Mouse (Mus musculus) megakaryocyte-erythroid progenitor cell, adult 5-6 weeks (primary cell): ENCODE data around the gene Cops2. TPM values are rescaled to one million over a fixed set of nuclear protein-coding genes. Genes with fewer than 3 reads are reported as not detected.

ENCODE experiments used
- ATAC-seq: replicated peaks from 2 replicates; pipeline ENCODE4 v1.8.0; 2016; ENCODE audit warnings: mild to moderate bottlenecking, inconsistent platforms; ENCODE audit not compliant: severe bottlenecking, poor library complexity, low FRiP score, low TSS enrichment
- total RNA-seq, 2 experiments: library from RNA; stranded (forward) in 1 of 2; stranded (reverse) in 1 of 2; fragments of 200-1000, 215-1000 nt in 1 of 2; fragments of >200 nt in 1 of 2; fragmentation: Nextera tagmentation in 1 of 2; gene quantifications; 2 replicates each; pipeline ENCODE4 v1.2.3; 2014 to 2017

Gene Cops2
- total RNA-seq, 2 experiments from 2014 or later = 102 to 156 TPM

DNA sequence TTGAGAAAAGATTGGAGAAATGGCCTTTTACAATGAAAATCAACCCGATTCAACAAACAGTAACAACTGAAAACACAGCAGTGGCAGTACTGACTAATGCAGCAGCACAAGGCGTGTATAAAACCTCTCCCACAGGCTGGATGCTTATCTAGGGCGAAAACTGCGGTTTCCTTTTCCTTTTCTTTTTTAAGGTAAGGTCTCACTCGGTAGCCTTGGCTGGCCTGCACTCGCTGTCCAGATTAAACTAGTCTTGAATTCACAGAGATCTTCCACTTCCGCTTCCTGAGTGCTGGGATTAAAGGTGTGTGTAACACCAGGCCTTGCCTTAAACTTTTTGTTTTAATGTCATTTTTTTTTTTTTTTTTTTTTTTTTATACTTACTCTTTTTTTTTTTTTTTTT, 20.8 kb downstream of the Cops2 start:
- ATAC-seq = no peak

DNA sequence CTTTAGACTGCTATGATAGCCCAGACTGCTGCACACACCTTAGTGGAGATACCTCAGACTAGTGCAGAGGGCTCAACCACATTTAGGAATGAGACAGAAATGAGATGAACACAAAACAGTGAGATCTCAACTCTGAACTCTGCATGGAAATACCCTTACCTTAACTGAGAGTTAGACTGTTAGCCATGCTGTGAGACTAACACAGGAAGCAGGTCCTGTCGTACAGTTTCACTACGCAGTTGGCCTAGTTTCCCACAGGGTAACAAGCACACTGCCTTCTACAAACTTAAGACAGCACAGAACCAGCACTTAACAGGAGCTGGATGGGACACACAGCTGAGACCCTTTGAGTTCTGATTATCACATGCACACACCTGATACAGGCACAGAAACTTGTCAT, 29.0 kb downstream of the Cops2 start:
- no peak for ATAC-seq

DNA sequence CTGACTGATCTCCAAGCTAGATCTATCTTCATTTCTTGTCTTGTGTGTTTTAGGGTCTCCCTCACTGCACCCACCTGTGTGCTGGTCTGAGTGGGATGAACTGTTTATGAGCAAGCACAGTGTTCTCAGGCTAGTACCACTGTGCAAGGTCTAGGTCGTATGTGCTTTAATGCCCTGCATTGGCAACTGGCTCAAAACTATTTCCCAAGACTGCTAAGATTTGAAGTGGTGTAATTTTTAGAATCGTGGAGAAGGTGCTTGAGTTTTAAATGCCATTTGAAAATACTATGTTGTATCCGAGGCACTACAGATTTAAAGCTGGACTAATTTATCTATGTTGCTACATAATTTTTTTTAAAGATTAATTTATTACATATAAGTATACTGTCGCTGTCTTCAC, 31.0 kb downstream of the Cops2 start:
- no peak for ATAC-seq

DNA sequence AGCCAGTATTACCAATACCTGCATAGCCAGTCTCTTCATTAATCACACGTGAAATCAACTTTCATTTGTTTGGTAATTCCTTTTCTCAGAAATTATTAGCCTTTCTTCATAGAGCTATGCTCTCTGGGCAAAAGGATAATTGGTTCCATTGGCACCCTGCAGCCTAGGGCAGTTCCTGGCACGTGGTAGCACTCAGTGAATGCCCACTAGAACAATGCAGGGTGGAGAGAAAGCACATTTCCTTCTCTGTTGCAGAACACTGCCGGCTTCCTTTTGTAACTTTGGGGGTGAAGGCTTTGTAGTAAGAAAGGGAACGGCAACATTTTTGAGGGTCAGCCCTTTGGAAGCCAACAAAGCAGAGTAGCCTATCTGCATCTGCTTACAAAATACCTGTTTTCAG, 32.7 kb downstream of the Cops2 start:
- no peak for ATAC-seq

DNA sequence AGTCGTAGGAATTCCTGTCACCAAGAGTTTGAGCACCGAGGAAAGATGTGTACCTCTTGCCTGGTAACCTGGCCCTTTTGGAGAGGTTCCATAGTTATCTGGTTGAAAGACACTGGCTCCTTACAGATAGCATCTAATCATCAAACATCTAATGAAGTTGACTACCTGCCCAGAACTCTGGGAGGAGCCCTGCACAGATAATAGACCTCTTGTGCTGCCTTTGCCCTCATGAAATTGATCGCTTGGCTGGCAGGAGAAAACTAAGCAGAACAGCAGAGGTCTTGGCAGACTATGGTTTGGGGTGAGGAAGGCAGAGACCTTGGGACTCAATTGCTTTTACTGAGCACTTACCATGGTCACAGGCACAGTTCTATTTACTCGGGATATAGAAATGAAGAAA, 38.5 kb downstream of the Cops2 start:
- no peak for ATAC-seq

DNA sequence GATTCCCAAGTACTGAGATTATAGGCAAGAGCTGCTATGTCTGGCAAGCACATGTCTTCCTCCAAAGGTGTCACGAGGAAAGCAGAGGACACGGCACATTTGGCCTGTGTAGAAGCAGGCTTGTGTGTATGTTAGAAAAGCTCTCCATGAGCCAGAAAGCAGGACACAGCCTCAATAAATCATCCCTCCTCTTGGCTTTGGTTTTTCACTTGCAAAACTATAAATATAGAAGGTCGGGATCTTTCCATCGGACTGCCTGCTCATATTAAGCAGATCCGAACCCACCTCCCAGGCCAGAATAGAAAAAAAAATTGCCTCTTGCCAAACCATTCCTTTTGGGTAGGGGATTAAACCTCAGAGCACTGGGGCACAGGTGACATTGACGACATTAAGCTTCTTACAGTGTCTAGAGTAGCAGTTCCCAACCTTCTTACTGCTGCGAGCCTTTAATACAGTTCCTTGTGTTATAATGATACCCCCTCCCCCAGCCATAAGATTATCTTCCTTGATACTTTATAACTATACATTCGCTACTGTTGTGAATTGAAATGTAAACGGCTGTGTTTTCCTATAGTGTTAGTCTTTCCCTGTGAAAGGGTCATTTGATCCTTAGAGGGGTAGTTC, 44.9 kb downstream of the Cops2 start:
- ATAC-seq = no peak

DNA sequence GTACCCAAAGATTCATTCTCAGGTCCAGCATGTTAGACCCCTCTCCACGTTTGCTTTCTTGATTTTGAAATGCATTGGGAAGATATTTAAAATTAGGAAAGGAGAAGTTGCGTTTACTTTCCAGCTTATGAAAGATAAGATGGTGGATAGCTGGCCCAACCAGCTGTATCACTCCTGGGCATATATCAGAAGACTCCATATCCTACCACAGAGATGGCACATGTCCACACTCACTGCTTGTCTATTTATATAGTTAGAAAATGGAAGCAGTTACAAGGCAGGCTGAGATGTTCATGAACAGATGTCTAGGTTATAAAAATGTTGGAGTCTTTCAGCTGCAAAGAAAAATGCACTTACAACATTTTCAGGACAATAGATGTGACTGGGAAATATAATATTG, 47.6 kb downstream of the Cops2 start:
- peak; percentile 61 for ATAC-seq

DNA sequence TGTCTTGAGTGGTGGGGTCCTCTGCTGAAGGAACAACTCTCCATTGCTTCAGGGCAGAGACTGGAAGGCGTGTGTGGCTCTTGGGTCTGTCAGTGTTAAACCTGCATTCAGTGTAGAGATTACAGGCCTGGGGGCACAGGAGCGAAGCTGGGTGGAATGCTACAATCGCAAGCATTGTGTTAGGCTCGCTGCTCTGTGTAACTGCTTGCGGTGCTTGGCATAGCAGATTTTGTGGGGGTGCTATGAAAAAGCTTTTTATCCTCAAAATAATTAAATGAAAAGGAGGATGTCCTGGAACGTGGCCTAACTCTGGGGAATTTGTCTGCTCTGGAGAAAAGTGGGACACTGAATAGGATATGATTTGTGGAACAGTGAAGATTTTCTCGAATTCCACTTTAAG, 49.4 kb downstream of the Cops2 start:
- no peak for ATAC-seq

DNA sequence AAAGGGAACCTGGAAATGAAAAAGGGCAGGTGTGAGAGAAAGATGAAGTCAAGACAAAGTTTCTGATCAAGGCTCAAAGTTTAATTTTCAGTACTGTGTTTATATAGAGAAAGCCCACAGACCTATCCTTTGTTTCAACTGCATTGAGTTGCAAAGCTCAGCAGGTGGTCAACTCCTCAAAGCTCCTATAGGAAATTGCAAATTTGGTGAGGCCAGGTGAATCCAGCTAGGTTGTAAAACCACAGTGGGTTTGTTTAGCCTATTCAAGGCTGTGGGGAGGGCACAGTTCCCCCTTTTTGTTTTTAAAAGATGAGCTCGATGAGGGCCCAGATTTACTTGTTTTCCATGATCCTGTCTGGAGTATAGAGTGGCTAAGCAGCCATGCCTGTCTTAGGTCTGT, 53.1 kb downstream of the Cops2 start:
- ATAC-seq = no peak

DNA sequence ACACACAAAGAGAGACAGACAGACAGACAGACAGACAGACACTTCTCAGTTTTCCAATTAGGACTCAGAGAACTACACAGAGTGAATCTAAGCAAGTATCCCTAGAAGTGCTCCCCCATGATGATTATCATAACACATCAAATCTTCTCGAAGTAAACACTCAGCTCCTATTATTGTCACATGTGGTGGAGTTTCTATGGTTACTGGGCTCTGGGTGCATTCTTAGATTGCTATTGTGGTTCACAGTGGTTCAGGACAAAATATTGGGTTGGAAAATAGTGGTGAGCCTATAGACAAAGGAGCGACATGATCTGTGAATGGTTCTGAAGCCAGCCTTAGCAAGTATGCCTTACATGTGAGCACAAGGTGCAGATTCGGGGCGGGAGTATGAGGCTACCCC, 57.0 kb downstream of the Cops2 start:
- no peak for ATAC-seq

DNA sequence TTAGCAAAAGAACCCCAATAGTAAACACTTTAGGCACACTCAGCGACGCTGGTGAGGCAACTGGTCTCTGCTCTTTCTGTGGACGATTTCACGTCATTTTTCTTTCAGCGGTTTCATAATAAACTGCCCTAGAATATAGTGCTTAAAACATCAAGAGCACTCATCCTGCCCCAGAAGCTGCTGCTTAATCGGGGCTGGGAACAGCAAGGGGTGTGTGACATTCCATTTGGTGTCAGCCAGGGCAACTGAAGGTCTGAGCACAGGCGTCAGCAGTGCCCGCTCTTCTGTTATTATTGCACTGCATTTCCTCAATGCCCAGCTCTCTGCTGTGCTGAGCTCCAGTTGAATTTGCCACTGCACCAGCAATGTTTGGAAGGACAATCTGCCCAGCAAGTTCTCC, 57.9 kb downstream of the Cops2 start:
- no peak for ATAC-seq

DNA sequence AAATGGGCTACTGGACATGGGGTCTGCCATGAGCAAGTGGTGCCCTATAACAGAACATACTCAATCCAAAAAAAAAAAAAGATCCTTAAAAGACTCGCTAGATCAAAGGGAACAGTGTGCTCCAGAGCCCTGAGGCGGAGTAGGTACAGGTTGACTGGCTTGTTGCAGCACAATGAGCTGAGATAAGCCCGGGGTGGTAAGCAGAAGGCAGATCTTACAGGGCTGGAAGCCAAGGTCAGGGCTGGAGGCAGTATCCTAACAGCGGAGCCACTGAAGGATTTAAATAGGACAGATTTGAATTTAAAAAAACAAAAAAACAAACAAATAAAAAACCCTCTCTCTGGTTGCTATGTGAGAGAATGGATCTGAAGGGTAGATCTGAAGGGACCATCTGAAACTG, 58.5 kb downstream of the Cops2 start:
- ATAC-seq = peak; percentile 82

DNA sequence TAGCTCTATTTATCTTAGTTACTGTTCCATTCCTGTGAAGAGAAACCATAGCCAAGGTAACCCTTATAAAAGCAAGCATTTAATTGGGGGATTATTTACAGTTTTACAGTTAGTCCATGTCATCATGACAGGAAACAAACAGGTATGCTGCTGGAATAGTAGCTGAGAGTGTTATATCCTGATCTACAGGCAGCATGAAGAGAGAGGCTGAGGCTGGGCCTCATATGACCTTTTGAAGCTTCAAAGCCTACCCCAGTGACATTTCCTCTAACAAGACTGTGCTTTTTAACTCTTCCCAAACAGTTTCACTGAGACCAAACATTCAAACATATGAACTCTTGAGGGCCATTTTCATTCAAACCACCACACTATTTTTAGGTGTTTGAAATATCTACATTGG, 61.1 kb downstream of the Cops2 start:
- ATAC-seq = no peak

DNA sequence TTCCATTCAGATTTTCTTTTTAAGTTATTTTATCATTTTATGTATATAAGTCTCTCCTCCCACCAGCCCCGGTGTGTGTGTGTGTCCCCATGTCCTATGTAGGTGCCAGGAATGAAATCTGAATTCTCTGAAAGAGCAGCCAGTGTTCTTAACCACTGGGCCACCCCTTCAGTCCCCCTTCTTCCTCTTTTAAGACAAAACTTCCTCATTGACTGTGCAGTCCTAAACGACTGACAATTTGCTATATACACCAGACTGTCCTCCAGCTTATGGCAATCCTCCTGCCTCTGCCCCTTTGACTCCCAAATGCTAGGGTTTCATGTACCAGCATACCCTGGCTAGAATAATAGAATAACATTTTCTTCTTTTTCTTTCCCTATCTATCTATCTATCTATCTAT, 63.8 kb downstream of the Cops2 start:
- ATAC-seq = no peak

DNA sequence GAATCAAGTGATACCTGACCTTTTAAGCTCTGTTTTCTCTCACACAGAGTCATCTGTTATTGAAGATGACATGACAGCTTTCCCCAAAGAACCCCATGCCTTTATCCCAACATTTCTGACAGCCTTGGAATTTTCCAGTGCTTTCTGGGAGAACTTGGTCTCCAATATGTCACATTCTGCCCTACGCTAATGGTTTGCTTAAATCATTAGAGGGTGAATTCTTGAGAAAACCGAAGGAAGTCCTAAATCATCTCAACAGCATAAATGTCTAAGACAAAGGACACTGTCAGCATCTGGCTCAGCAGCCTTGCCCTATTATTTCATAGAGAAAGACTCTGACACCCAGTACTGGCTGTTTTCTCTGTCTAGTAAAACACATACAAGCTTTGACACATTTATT, 64.8 kb downstream of the Cops2 start:
- ATAC-seq = no peak

DNA sequence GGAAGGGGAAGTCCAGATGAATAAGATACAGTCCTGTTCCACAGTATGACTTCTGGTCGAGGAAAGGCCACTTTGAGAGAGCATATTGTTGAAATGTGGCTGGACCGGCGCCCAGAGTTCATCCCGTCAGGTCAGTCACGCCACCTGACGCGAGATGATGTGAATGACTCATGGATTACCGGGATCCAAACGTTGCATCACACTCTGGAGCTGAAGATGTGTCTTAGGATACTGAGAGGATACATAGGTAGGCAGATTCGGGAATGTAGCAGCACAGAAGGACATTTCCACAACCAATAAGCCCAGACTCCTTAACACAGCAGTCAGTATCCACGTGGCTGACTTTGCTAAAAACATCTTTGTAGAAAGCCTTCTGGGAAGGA, 66.1 kb downstream of the Cops2 start:
- no peak for ATAC-seq

DNA sequence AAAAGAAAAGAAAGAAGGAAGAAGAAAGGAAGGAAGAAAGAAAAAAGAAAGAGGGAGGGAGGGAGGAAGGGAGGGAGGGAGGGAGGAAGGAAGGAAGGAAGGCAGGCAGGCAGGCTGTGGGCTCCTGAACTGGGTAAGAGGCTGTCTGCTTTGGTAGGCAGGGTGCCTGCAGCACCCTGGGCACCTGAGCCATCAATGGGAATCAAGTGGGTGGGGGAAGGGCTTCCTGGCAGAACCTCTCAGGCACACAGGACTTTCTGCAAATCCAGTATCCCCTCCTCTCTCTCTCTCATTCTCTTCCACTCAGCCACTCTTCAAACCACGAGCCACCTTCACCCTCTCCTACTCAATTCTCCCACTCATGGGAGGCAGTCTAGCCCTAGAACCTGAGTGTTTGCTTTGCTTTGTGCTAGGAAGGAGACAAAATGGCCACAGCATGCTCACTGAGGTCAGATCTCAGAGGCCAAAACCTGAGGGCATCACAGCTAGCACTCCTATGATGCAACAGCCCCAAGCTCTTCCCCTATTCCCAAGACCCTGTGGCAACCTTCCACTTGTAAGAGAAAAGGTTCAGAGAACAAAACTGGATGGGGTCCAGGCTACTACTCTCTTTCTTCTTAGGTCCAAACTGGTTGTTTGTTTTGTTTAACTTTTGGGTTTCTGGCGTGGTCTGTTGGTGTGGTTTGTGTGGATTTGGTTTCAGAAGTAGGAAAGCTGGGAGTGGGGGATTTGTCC, 66.6 kb downstream of the Cops2 start:
- no peak for ATAC-seq

DNA sequence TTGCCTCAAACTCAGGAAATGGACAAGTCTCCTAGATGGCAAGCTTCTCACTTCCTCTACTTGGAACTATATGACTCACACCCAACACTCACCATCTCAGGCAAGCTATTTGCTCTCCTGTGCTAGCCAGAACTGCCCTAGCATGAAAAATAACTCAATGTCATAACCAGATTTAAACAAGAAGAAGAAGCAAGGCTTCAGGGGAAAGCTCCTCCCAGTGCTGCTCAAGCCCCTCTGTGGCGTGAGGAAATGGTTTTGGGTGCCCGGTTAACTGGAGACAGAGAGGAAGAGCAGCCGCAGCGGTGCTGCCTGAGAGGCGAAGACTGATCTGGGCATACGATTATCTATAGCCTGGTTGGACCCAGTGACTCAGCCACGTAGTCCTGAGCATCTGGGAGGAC, 67.5 kb downstream of the Cops2 start:
- peak; percentile 61 for ATAC-seq

DNA sequence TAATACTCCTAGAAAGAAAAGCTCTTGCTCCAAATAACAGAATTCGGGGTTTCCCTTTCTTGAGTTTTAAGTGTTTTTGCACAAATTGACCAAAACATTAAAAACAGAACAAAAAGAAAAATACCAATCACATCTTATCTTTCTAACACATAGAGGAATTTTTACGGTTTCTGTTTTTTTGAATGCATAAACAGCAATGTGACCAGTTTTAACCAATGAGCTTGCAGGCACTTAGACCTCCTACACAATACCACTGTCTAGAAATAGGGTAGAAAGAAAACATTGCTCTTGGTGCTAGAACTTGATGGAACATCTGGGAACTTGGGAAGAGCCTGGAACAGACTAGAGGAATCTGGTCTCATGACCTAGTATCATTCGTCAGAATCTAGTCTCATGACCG, 68.7 kb downstream of the Cops2 start:
- no peak for ATAC-seq

DNA sequence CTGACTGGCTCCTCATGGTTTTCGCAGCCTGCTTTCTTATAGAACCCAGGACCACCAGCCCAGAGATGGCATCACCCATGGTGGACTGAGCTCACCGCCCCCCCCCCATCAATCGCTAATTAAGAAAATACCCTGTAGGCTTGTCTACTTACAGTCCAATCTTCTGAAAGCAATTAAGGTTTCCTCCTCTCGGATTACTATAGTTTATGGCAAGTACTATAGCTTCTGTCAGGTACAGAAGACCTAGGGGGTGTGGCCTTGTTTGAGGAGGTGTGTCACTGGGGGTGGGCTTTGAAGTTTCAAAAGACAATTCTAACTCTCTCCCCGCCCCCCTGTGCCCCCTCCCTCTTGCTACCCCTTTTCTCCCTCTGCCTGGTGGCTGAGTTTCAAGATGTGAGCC, 69.7 kb downstream of the Cops2 start:
- ATAC-seq = no peak

DNA sequence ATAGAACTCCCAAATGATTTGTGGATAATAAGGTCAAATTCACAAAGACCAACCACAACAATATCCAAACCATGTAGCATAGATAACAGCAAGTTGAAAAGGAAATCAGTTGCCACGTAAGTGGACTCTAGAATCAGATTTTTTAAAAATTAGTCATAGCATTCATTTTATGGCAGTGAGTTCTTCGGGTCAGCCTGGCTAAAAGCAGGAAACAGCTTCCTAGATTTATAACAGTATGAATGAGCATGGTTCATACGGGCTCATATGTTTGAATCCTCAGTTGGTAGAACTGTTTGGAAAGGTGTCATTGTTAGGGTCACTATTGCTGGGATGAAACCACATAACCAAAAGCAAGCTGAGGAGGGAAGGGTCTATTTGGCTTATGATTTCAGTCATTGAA, 70.2 kb downstream of the Cops2 start:
- no peak for ATAC-seq

DNA sequence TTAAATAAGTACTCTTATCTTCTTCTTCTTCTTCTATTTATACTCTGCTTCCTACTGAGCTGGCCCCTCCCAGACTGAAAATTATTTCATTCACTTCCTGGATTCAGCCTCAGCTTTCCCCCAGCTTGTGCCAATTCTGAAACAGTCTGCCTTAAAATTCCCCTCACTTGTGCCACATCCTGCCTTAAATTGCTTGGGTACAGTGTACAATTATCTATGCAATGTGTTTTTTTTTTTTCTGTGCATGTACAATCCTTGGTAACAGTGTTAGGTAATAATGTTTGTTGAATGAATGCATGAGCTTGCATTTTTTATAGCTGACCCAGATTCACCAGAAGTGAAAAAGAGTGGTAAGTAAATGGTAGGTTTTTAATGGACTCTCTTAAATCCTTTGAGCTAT, 70.6 kb downstream of the Cops2 start:
- ATAC-seq = no peak
